Mouse (Mus musculus) brain, embryonic 14.5 days (tissue): ENCODE measurements around the gene Ngp.

ENCODE experiments used
- CTCF ChIP-seq: fragments of 200-500 bp; IDR thresholded peaks from 2 replicates; pipeline ENCODE4 v1.5.1; 2012; ENCODE audit warnings: inconsistent platforms, mild to moderate bottlenecking, moderate library complexity, borderline replicate concordance; ENCODE audit not compliant: insufficient read depth, insufficient read length; ENCODE audit errors: extremely low read depth
- POLR2A ChIP-seq: fragments of 200-500 bp; IDR thresholded peaks from 2 replicates; pipeline ENCODE4 v1.6.1; 2012; ENCODE audit warnings: mild to moderate bottlenecking, inconsistent platforms, borderline replicate concordance; ENCODE audit not compliant: poor library complexity, insufficient read depth, insufficient read length, severe bottlenecking; ENCODE audit errors: extremely low read depth

GRCm38 (mm10) chr9:110457926-110458325 is 38.4 kb downstream of the Ngp start:
- TF ChIP-seq CTCF = no peak
- no peak for TF ChIP-seq POLR2A
